Mouse (Mus musculus): ENCODE data around the gene Sh3bgrl3. TPM values are rescaled to one million over a fixed set of nuclear protein-coding genes. Genes with fewer than 3 reads are reported as not detected.

The Sh3bgrl3 gene
- polyA plus RNA-seq, 1 experiment from 2014 or later, result 376 TPM

DNA sequence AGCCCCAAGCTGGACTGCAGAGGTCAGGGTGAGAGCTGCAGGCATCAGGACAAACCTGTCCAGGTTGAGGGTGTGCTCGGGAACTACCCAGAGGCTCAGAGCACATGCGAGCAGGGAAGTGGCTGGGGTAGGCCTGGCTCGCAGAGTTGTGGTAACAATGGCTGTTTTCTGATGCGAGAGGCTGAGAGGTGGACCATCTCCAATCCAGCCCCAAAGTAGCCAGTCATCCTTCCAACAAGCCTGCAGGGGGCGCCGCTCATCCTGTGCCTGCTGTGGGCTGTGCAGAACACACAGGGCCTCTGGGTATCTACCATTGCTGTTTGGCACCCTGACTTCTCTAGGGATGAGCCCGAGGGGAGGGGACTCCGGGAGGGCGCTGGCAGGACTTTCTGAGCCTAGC is 8.9 kb downstream of the Sh3bgrl3 start:
- ATAC-seq (ENCODE audit: low FRiP score, low TSS enrichment), result no peak
- no peak overlapping the region for H3K4me2 ChIP-seq (ENCODE audit: low read length)
- no peaks in the 10 kb centered on the region for H3K36me3 ChIP-seq (ENCODE audit: control insufficient read depth, insufficient read depth, low read length)
- DNase-seq, result peak; percentile 18
- no peak overlapping the region for H3K9ac ChIP-seq (replicated peaks; ENCODE audit: low read length)
- no peak overlapping the region for H3K27ac ChIP-seq (replicated peaks; ENCODE audit: low read depth, low read length)
- WGBS, result 58% methylated on average over 9 of the region's 9 CpGs
- H3K9me3 ChIP-seq (ENCODE audit: control insufficient read depth, low read length), result no peaks in the 10 kb centered on the region
- 0 out of 2 replicates have a peak, but pooled peaks cover 5% of the 10 kb centered on the region for H3K4me1 ChIP-seq (ENCODE audit: control insufficient read depth, insufficient read depth, low read length)
- H3K27me3 ChIP-seq (ENCODE audit: control insufficient read depth, insufficient read depth, low read length), result no peaks in the 10 kb centered on the region
- no peak overlapping the region for H3K4me3 ChIP-seq (replicated peaks; ENCODE audit: low read depth, low read length)

DNA sequence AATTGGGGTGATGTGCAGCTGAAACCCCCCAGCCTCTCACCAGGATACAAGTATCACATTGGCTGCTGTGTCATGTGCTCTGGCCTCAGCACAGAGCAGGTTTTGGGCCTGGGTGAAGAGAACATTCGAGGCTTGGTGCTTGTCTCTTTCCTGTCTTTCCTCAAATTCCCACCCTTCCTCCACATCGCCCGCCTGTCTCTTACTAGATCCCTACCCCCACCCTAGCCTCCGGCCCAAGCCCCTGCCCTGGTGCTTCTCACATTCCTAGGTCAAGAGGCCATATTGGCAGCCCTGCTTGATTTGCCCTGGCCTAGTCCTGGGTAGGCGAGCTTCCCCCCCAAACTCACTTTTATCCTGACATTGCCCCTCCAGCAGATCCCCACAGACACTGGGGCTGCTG is 9.5 kb downstream of the Sh3bgrl3 start:
- Histone ChIP-seq H3K4me2 (ENCODE audit: low read length) (no peak overlapping the region), H3K4me3 (replicated peaks; ENCODE audit: low read depth, low read length) (no peak overlapping the region), H3K27ac (replicated peaks; ENCODE audit: low read depth, low read length) (no peak overlapping the region), H3K27me3 (ENCODE audit: control insufficient read depth, insufficient read depth, low read length) (no peaks in the 10 kb centered on the region), H3K4me1 (ENCODE audit: control insufficient read depth, insufficient read depth, low read length) (0 out of 2 replicates have a peak, but pooled peaks cover 1% of the 10 kb centered on the region), H3K9me3 (ENCODE audit: control insufficient read depth, low read length) (no peaks in the 10 kb centered on the region), H3K36me3 (ENCODE audit: control insufficient read depth, insufficient read depth, low read length) (no peaks in the 10 kb centered on the region), H3K9ac (replicated peaks; ENCODE audit: low read length) (no peak overlapping the region)
- ATAC-seq (ENCODE audit: low FRiP score, low TSS enrichment) (no peak), DNase-seq (no peak)
- WGBS, result 71% methylated on average over 5 of the region's 5 CpGs

DNA sequence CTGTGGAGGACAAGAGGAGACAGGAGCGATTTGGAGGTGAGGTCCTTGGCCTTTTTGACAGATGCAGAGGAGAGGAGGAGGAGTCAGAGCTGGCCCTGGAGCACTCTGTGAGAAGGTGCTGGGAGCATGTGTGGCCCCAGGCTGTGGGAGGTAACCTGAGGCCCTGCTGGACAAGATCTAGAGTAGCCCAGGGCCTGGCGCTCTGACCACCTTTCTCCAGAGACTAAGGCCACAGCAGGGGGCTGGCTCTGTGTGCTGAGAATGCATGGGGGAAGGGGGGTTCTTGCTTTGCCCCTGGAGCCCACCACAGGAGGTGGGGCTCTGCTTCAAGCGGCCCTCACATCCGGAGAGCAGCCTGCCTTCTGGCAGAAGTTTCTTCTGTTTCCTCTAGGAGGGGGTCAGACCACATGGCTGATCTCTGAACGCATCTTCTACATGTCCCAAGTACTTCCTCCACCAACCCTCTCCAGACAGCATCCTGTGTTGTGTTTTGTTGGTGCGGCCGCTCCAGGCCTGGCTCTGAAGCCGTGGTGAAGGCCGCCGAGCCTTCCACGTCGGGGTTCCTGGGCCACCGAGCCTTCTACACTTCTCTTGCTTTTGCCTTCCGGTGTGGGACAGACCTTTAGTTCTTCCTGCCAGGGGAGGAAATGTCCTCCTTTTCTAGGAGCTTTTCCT is 10.3 kb downstream of the Sh3bgrl3 start:
- Histone ChIP-seq H3K36me3 (ENCODE audit: control insufficient read depth, insufficient read depth, low read length) (no peaks in the 10 kb centered on the region), H3K9ac (replicated peaks; ENCODE audit: low read length) (no peak overlapping the region), H3K27ac (replicated peaks; ENCODE audit: low read depth, low read length) (no peak overlapping the region), H3K4me1 (ENCODE audit: control insufficient read depth, insufficient read depth, low read length) (peaks cover 5% of the 10 kb centered on the region; the same call in 1 of the 2 replicates), H3K9me3 (ENCODE audit: control insufficient read depth, low read length) (no peaks in the 10 kb centered on the region), H3K27me3 (ENCODE audit: control insufficient read depth, insufficient read depth, low read length) (no peaks in the 10 kb centered on the region), H3K4me3 (replicated peaks; ENCODE audit: low read depth, low read length) (no peak overlapping the region), H3K4me2 (ENCODE audit: low read length) (no peak overlapping the region)
- no peak for ATAC-seq (ENCODE audit: low FRiP score, low TSS enrichment)
- WGBS, result 84% methylated on average over 14 of the region's 14 CpGs
- no peak for DNase-seq

DNA sequence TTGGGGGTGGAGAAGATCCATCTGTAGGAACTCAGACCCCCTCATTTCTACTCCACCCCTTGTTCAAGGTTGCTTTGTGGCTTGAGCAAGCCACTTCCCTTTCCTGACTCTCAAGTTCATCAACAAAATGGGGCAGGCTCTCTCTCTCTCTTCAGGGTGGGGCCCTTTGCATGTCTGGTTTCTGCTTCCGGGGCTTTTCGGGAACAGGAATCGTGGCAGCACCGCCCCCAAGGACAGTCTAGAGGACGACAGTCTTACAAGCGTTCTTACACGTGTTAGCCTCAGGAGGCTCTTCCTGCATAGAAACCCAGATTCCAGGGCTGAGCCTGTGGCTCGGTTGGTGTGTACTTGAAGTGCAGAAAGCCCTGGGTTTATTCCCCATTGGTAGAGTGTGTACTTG is 11.6 kb downstream of the Sh3bgrl3 start:
- Histone ChIP-seq H3K4me1 (ENCODE audit: control insufficient read depth, insufficient read depth, low read length) (peaks cover 9% of the 10 kb centered on the region; the same call in 1 of the 2 replicates), H3K27ac (replicated peaks; ENCODE audit: low read depth, low read length) (no peak overlapping the region), H3K27me3 (ENCODE audit: control insufficient read depth, insufficient read depth, low read length) (no peaks in the 10 kb centered on the region), H3K4me3 (replicated peaks; ENCODE audit: low read depth, low read length) (no peak overlapping the region), H3K36me3 (ENCODE audit: control insufficient read depth, insufficient read depth, low read length) (no peaks in the 10 kb centered on the region), H3K9ac (replicated peaks; ENCODE audit: low read length) (no peak overlapping the region), H3K4me2 (ENCODE audit: low read length) (no peak overlapping the region), H3K9me3 (ENCODE audit: control insufficient read depth, low read length) (no peaks in the 10 kb centered on the region)
- no peak for ATAC-seq (ENCODE audit: low FRiP score, low TSS enrichment)
- WGBS, result 89% methylated on average over 8 of the region's 8 CpGs
- no peak for DNase-seq

DNA sequence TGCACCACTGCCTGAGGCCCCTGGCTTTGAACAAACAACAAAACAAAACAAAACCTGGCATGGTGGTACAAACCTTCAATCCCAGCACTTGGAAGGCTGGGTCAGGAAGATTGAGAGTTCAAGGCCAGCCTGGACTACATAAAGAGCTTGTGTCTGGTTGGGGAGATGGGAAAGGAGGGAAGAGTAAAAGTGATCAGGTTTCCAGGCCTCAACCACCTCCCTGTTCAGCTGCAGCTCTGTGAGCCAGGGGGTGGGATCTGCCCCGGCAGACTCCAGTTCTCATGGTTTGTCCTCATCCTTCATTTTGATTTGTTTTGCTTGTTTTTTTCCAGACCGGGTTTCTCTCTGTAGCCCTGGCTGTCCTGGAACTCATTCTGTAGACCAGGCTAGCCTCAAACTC is 12.1 kb downstream of the Sh3bgrl3 start:
- H3K9ac ChIP-seq (replicated peaks; ENCODE audit: low read length), result no peak overlapping the region
- no peak overlapping the region for H3K4me2 ChIP-seq (ENCODE audit: low read length)
- no peak for DNase-seq
- 100% methylated on average over 2 of the region's 2 CpGs for WGBS
- H3K27me3 ChIP-seq (ENCODE audit: control insufficient read depth, insufficient read depth, low read length), result no peaks in the 10 kb centered on the region
- no peak overlapping the region for H3K27ac ChIP-seq (replicated peaks; ENCODE audit: low read depth, low read length)
- H3K4me3 ChIP-seq (replicated peaks; ENCODE audit: low read depth, low read length), result no peak overlapping the region
- no peaks in the 10 kb centered on the region for H3K9me3 ChIP-seq (ENCODE audit: control insufficient read depth, low read length)
- H3K4me1 ChIP-seq (ENCODE audit: control insufficient read depth, insufficient read depth, low read length), result peaks cover 9% of the 10 kb centered on the region; the same call in 1 of the 2 replicates
- ATAC-seq (ENCODE audit: low FRiP score, low TSS enrichment), result no peak
- H3K36me3 ChIP-seq (ENCODE audit: control insufficient read depth, insufficient read depth, low read length), result no peaks in the 10 kb centered on the region

DNA sequence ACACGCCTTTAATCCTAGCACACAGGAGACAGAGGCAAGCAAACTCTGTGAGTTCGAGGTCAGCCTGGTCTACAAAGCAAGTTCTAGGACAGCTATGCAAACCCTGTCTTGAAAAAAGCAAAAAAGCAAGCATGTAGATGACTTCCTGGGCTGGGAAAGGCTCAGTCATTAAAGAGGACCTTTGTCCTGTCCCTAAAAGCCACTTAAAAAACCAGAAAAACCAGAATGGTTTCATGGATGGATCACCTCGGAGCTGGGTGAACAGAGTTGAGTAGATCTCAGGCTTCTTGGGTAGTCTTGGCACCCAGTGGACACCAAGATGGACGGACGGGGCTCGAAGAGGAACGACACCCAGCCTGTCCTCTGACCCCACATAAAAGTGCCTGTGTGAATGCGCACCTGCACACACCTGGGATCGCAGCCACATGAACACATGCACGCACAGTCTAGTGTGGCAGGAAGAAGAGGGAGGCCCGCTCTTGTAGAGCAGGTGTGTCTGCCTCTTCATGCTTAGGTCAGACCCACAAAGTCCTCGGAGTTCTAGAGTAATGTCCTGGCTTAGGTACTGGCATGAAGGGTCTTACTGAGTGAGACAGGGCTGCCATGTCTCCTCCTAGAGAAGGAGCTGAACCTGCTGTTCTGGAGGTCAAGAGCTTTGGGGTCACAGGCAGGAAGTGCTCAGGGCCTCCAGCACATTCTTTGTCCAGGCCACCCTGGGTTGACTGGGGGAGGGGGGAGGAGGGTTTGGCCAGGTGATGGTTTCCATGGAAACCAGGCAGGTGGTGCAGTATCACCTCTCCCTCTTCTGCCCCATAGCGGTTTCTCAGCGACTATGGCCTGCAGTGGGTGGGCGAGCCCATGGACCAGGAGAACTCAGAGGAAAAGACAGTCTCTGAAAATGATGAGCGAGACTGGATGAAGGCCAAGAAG is 13.1 kb downstream of the Sh3bgrl3 start:
- Histone ChIP-seq H3K27ac (replicated peaks; ENCODE audit: low read depth, low read length) (no peak overlapping the region), H3K27me3 (ENCODE audit: control insufficient read depth, insufficient read depth, low read length) (no peaks in the 10 kb centered on the region), H3K9me3 (ENCODE audit: control insufficient read depth, low read length) (no peaks in the 10 kb centered on the region), H3K9ac (replicated peaks; ENCODE audit: low read length) (no peak overlapping the region), H3K4me3 (replicated peaks; ENCODE audit: low read depth, low read length) (no peak overlapping the region), H3K36me3 (ENCODE audit: control insufficient read depth, insufficient read depth, low read length) (no peaks in the 10 kb centered on the region), H3K4me1 (ENCODE audit: control insufficient read depth, insufficient read depth, low read length) (peaks cover 9% of the 10 kb centered on the region; the same call in 1 of the 2 replicates), H3K4me2 (ENCODE audit: low read length) (no peak overlapping the region)
- DNase-seq (no peak), ATAC-seq (ENCODE audit: low FRiP score, low TSS enrichment) (no peak)
- WGBS, result 90% methylated on average over 16 of the region's 16 CpGs

DNA sequence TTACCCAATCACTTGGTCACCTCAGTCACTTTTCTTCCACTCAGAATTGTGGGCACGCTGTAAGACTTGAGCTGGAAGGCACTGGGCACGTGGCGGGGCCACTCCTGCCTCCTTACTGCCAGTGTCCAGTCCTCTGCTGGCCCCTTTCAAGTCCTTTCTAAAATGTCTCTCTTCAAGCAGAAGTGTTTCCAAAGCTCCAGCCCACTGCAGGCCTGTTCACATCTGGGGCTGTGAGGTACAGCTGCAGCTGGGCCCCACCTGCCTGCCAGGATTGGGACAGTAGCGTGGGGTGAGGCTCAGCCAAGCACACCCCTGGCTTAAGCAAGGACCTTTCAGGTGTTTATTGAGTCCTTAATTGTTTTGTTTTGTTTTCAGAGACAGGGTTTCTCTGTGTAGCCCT is 14.6 kb downstream of the Sh3bgrl3 start:
- H3K27ac ChIP-seq (replicated peaks; ENCODE audit: low read depth, low read length), result no peak overlapping the region
- H3K4me1 ChIP-seq (ENCODE audit: control insufficient read depth, insufficient read depth, low read length), result peaks cover 9% of the 10 kb centered on the region; the same call in 1 of the 2 replicates
- H3K9ac ChIP-seq (replicated peaks; ENCODE audit: low read length), result no peak overlapping the region
- H3K27me3 ChIP-seq (ENCODE audit: control insufficient read depth, insufficient read depth, low read length), result no peaks in the 10 kb centered on the region
- H3K4me3 ChIP-seq (replicated peaks; ENCODE audit: low read depth, low read length), result no peak overlapping the region
- ATAC-seq (ENCODE audit: low FRiP score, low TSS enrichment) (no peak), DNase-seq (no peak)
- H3K4me2 ChIP-seq (ENCODE audit: low read length), result no peak overlapping the region
- WGBS, result 89% methylated on average over 4 of the region's 4 CpGs
- H3K36me3 ChIP-seq (ENCODE audit: control insufficient read depth, insufficient read depth, low read length), result no peaks in the 10 kb centered on the region
- H3K9me3 ChIP-seq (ENCODE audit: control insufficient read depth, low read length), result no peaks in the 10 kb centered on the region

DNA sequence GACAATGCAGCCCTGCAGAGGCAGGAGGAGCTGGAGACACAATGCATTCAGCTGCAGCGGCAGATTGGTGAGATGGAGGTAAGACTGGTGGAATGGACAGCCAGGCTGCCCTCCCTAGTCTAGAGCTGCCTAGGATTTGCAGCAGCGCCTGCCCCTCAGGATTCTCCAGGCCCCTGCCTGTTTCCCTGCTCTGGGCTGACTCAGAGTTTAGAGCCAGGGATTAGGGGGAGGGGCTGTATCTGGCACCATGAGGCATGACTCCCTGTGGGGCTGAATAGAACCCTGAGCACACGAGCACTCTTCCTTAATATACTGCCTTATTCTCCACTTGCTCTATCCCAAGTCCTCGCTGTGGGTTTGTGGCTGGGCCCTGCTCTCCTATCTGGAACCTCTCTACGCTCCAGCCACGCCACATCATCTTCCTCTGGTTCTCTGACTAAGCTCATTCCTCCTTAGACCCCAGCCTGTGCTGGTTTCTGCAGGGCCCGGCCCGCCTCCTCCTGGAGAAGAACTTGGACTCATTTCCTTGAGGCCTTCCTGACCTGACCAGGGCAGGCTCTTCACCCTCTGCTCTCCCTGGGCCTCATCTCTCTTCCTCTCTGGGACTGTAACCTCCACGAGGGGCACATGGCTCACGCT is 15.1 kb downstream of the Sh3bgrl3 start:
- 43% methylated on average over 10 of the region's 10 CpGs for WGBS
- no peaks in the 10 kb centered on the region for H3K36me3 ChIP-seq (ENCODE audit: control insufficient read depth, insufficient read depth, low read length)

More for the DNA sequence above, 15.1 kb downstream of the Sh3bgrl3 start:
- peaks cover 9% of the 10 kb centered on the region; the same call in 1 of the 2 replicates for H3K4me1 ChIP-seq (ENCODE audit: control insufficient read depth, insufficient read depth, low read length)
- H3K4me3 ChIP-seq (replicated peaks; ENCODE audit: low read depth, low read length), result no peak overlapping the region
- H3K9ac ChIP-seq (replicated peaks; ENCODE audit: low read length), result peak overlapping the region; percentile 29
- H3K27ac ChIP-seq (replicated peaks; ENCODE audit: low read depth, low read length), result peak overlapping the region; percentile 52; the same call in 1 of the 2 replicates
- ATAC-seq (ENCODE audit: low FRiP score, low TSS enrichment) (no peak), DNase-seq (peak; percentile 66)
- H3K27me3 ChIP-seq (ENCODE audit: control insufficient read depth, insufficient read depth, low read length), result no peaks in the 10 kb centered on the region
- H3K9me3 ChIP-seq (ENCODE audit: control insufficient read depth, low read length), result no peaks in the 10 kb centered on the region
- H3K4me2 ChIP-seq (ENCODE audit: low read length), result no peak overlapping the region
